Mouse (Mus musculus) spleen, adult 10 weeks (tissue): ENCODE results near the gene Lrrc38. TPM values are rescaled to one million over a fixed set of nuclear protein-coding genes. Genes with fewer than 3 reads are reported as not detected.

Experiments used
- polyA plus RNA-seq: library from polyadenylated mRNA; stranded (reverse); fragments of 350-450 nt; fragmentation: Illumina TruSeq; extraction: RNeasy Lipid Tissue Mini Kit (QIAGEN cat#74804); gene quantifications from one replicate; pipeline ENCODE4 v1.2.3, GENCODE M21; 2015; ENCODE audit warnings: low replicate concordance; ENCODE audit not compliant: insufficient read depth

The Lrrc38 gene
- polyA plus RNA-seq, result not detected

GRCm38 (mm10) chr4:143349484-143349906 lies at the start of gene Lrrc38:
Gene Lrrc38 (plus strand): TSS chr4:143349757.

GRCm38 (mm10) chr4:143394181-143394580 lies 44.6 kb downstream of the Lrrc38 start, which contains the start of gene Pramel1:
Gene Pramel1 (plus strand): TSS chr4:143394428.

GRCm38 (mm10) chr4:143412219-143413092 lies 62.9 kb downstream of the Lrrc38 start, which contains the start of gene Pramef8:
Gene Pramef8 (plus strand): TSS chr4:143412426.

Other genes starting within 250 kb of the Lrrc38 start
- 44.6 TPM for gene Prdm2, start 136.8 kb upstream of the Lrrc38 start, polyA plus RNA-seq
- gene Pdpn, start 50.2 kb upstream of the Lrrc38 start, polyA plus RNA-seq, result 1.7 TPM
- gene Pramel1, start 44.7 kb downstream of the Lrrc38 start, polyA plus RNA-seq, result not detected
- gene Pramef8, start 62.7 kb downstream of the Lrrc38 start, polyA plus RNA-seq, result 25.5 TPM
- gene Oog4, start 100.6 kb downstream of the Lrrc38 start, polyA plus RNA-seq, result not detected
- gene Gm13043, start 161.6 kb downstream of the Lrrc38 start, polyA plus RNA-seq, result not detected
- not detected for gene Gm13040, start 186.2 kb downstream of the Lrrc38 start, polyA plus RNA-seq
- not detected for gene BC080695, start 201.9 kb downstream of the Lrrc38 start, polyA plus RNA-seq
- not detected for gene Gm13057, start 202.0 kb downstream of the Lrrc38 start, polyA plus RNA-seq